Comparison of ENCODE assay signal across 14 mouse cellular contexts in the genomic region with DNA sequence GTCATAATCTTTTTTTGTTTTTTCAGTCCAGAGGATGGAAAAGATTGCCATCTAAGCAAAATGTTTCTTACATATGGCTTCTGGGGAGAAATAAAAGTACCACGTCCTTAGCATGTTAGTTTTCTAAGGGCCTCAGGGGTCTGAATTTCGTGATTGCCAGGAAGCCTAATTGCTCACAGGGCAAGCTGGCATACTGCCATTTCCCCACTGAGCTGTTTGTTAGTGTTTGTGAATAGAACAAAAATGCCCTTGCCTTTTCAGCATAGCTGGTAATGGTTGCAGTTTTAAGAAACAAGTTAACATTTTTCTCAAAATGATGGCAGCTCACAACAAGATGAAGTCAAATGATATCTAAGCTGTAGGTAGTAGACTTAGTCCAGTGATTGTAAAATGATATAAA. TPM values are rescaled to one million over a fixed set of nuclear protein-coding genes. Genes with fewer than 3 reads are reported as not detected.
A peak's percentile ranks its signal among the peaks of the same experiment; 100 is the strongest.
DNase-seq lines count a peak whose midpoint lies in the region; ATAC-seq and TF ChIP-seq lines count a peak whose summit lies in the region.
"Had no signal": no experiment of that assay in that cellular context is flagged by ENCODE, and none has a peak within 500 bp of the region (broad histone marks: within the 10 kb centered on the region; RNA-seq: fewer than 3 reads in every experiment).

No protein-coding gene starts in this region.

- no peak for ATAC-seq in forebrain, embryonic 11.5 days (replicated peaks; ENCODE audit: low FRiP score)
- ATAC-seq in intestine, embryonic 16.5 days: no peak

- DNase-seq in forebrain, embryonic 11.5 days (ENCODE audit: low spot score): peak; percentile 55
- DNase-seq in forebrain, embryonic 10.5 days (ENCODE audit: extremely low spot score, low spot score): no peak
- peak; percentile 13 for DNase-seq in lung, postnatal 10 days
- no peak for DNase-seq in lung, adult 2 months
- DNase-seq in cerebellum, postnatal 10 days: peak; percentile 85 to 86
- peak; percentile 15 for DNase-seq in retina, adult 2 months (ENCODE audit: low read depth, low spot score)
- no peak for DNase-seq in urinary bladder, adult 2 months (ENCODE audit: low spot score)
- DNase-seq: adrenal gland, adult 2 months; gastrocnemius, adult 2 months; right cerebral cortex, postnatal 14 days had no signal

- H3K9ac ChIP-seq in forebrain, embryonic 11.5 days (ENCODE audit: low read length): no peak overlapping the region
- H3K9ac ChIP-seq in intestine, embryonic 16.5 days (ENCODE audit: low read depth, low read length): no peak overlapping the region
- H3K9ac ChIP-seq: heart, embryonic 15.5 days; limb, embryonic 15.5 days had no signal

- no peaks in the 10 kb centered on the region for H3K4me1 ChIP-seq in forebrain, embryonic 11.5 days (replicated peaks; ENCODE audit: control insufficient read depth, insufficient read depth, low read length)
- peaks cover 12% of the 10 kb centered on the region for H3K4me1 ChIP-seq in forebrain, embryonic 10.5 days
- H3K4me1 ChIP-seq in lung, adult 2 months (ENCODE audit: control insufficient read depth, insufficient read depth, low read length): no peaks in the 10 kb centered on the region
- no peaks in the 10 kb centered on the region for H3K4me1 ChIP-seq in intestine, embryonic 16.5 days (ENCODE audit: control insufficient read depth, insufficient read depth, low read length)
- H3K4me1 ChIP-seq: limb, embryonic 15.5 days had no signal

- no peak overlapping the region for H3K4me2 ChIP-seq in forebrain, embryonic 11.5 days (ENCODE audit: low read depth, low read length, severe bottlenecking)
- H3K4me2 ChIP-seq in intestine, embryonic 16.5 days (ENCODE audit: low read depth, low read length): no peak overlapping the region
- H3K4me2 ChIP-seq: heart, embryonic 15.5 days; limb, embryonic 15.5 days had no signal

- TF ChIP-seq POLR2A in lung, adult 2 months (IDR thresholded peaks at IDR 0.05; ENCODE audit: borderline replicate concordance, extremely low read depth, low read depth, low read length): no peak

- WGBS in forebrain, embryonic 11.5 days: 53% methylated on average over 2 of the region's 2 CpGs
- WGBS in forebrain, embryonic 10.5 days: 78% methylated on average over 2 of the region's 2 CpGs
- WGBS in lung, adult 2 months: 27% methylated on average over 2 of the region's 2 CpGs
- 60% methylated on average over 2 of the region's 2 CpGs for WGBS in intestine, embryonic 16.5 days

- H3K9me3 ChIP-seq in forebrain, embryonic 11.5 days (ENCODE audit: control insufficient read depth, low read length): no peaks in the 10 kb centered on the region
- no peaks in the 10 kb centered on the region for H3K9me3 ChIP-seq in forebrain, embryonic 10.5 days
- H3K9me3 ChIP-seq in intestine, embryonic 16.5 days (ENCODE audit: control insufficient read depth, low read length): no peaks in the 10 kb centered on the region
- H3K9me3 ChIP-seq: heart, embryonic 15.5 days; limb, embryonic 15.5 days had no signal

- TF ChIP-seq CTCF in lung, adult 2 months (IDR thresholded peaks at IDR 0.05; ENCODE audit: insufficient read depth, low read length): no peak

- H3K36me3 ChIP-seq in forebrain, embryonic 11.5 days (ENCODE audit: control insufficient read depth, insufficient read depth, low read length): no peaks in the 10 kb centered on the region
- H3K36me3 ChIP-seq in forebrain, embryonic 10.5 days (replicated peaks): peaks cover 21% of the 10 kb centered on the region
- no peaks in the 10 kb centered on the region for H3K36me3 ChIP-seq in intestine, embryonic 16.5 days (ENCODE audit: control insufficient read depth, insufficient read depth, low read length)

- no peak overlapping the region for H3K4me3 ChIP-seq in forebrain, embryonic 11.5 days (ENCODE audit: low read depth, low read length)
- H3K4me3 ChIP-seq in forebrain, embryonic 10.5 days: no peak overlapping the region
- H3K4me3 ChIP-seq in lung, adult 2 months (replicated peaks; ENCODE audit: extremely low read depth, low read depth, low read length): no peak overlapping the region
- H3K4me3 ChIP-seq in intestine, embryonic 16.5 days (ENCODE audit: low read length): no peak overlapping the region
- H3K4me3 ChIP-seq: gastrocnemius, adult 2 months; heart, embryonic 15.5 days; limb, embryonic 15.5 days; myocyte had no signal

- H3K27ac ChIP-seq in forebrain, embryonic 11.5 days (ENCODE audit: low read depth, low read length): no peak overlapping the region
- no peak overlapping the region for H3K27ac ChIP-seq in forebrain, embryonic 10.5 days
- no peak overlapping the region for H3K27ac ChIP-seq in intestine, embryonic 16.5 days (ENCODE audit: low read length)
- H3K27ac ChIP-seq: gastrocnemius, adult 2 months; heart, embryonic 15.5 days; limb, embryonic 15.5 days had no signal

- H3K27me3 ChIP-seq in forebrain, embryonic 11.5 days (ENCODE audit: control insufficient read depth, insufficient read depth, low read length): no peaks in the 10 kb centered on the region
- H3K27me3 ChIP-seq in forebrain, embryonic 10.5 days (ENCODE audit: poor library complexity, severe bottlenecking): no peaks in the 10 kb centered on the region
- H3K27me3 ChIP-seq in intestine, embryonic 16.5 days (replicated peaks; ENCODE audit: control insufficient read depth, insufficient read depth, low read length): no peaks in the 10 kb centered on the region
- H3K27me3 ChIP-seq: heart, embryonic 15.5 days; limb, embryonic 15.5 days had no signal

RNA-seq across cellular contexts. Expression of gene Anapc10, which starts 38.7 kb away (rescaled TPM):
- polyA plus RNA-seq in forebrain, embryonic 11.5 days (2014; fragmentation: Nextera tagmentation; extraction: Ambion mirVana): 42.2 and 43.0 TPM in 2 replicates
- 37.6 and 42.9 TPM in 2 replicates for polyA plus RNA-seq in forebrain, embryonic 10.5 days (2016; fragmentation: Nextera tagmentation; extraction: Ambion mirVana)
- 0.72 and 1.4 TPM in 2 replicates for polyA plus RNA-seq in lung, adult 2 months (2012; rRNA removed)
- 24.4 and 27.5 TPM in 2 replicates for polyA plus RNA-seq in intestine, embryonic 16.5 days (2015; fragmentation: Nextera tagmentation; extraction: Ambion mirVana)
- 9.2 and 10.3 TPM in 2 replicates for polyA plus RNA-seq in urinary bladder, adult 2 months (2012; rRNA removed)

RNA-seq across cellular contexts. Expression of gene Abce1, which starts 38.8 kb away (rescaled TPM):
- polyA plus RNA-seq in forebrain, embryonic 11.5 days (2014; fragmentation: Nextera tagmentation; extraction: Ambion mirVana): 144 and 150 TPM in 2 replicates
- polyA plus RNA-seq in forebrain, embryonic 10.5 days (2016; fragmentation: Nextera tagmentation; extraction: Ambion mirVana): 154 and 159 TPM in 2 replicates
- polyA plus RNA-seq in lung, adult 2 months (2012; rRNA removed): 8.0 and 13.0 TPM in 2 replicates
- polyA plus RNA-seq in intestine, embryonic 16.5 days (2015; fragmentation: Nextera tagmentation; extraction: Ambion mirVana): 82.7 and 87.0 TPM in 2 replicates
- 41.3 and 41.5 TPM in 2 replicates for polyA plus RNA-seq in urinary bladder, adult 2 months (2012; rRNA removed)

Comparison
In these comparisons a context has a peak if more than half of its experiments do, and no peak if none do; other contexts are left out.
1. DNase-seq: peak in forebrain, embryonic 11.5 days (single experiment), lung, postnatal 10 days (single experiment), cerebellum, postnatal 10 days (2 of 2) and retina, adult 2 months (single experiment); none in forebrain, embryonic 10.5 days (single experiment), lung, adult 2 months (single experiment) and urinary bladder, adult 2 months (single experiment).